Mouse (Mus musculus) embryonic facial prominence, embryonic 10.5 days (tissue): Measurements from ENCODE around the gene Gns. TPM values are rescaled to one million over a fixed set of nuclear protein-coding genes. Genes with fewer than 3 reads are reported as not detected.
A peak's percentile ranks its signal among the peaks of the same experiment; 100 is the strongest.

Experiments
- DNase-seq: peaks from one replicate; pipeline ENCODE4 v3.0.0-alpha.2; 2017; ENCODE audit warnings: low spot score
- H3K27ac ChIP-seq: fragments of 300-500 bp; sonication (generic); replicated peaks from 2 replicates; pipeline ENCODE4 v1.5.1; 2016; ENCODE audit warnings: mild to moderate bottlenecking
- H3K27me3 ChIP-seq: fragments of 300-500 bp; sonication (generic); replicated peaks from 2 replicates; pipeline ENCODE4 v1.6.1; 2016; ENCODE audit warnings: low read depth, mild to moderate bottlenecking; ENCODE audit not compliant: poor library complexity, severe bottlenecking
- H3K36me3 ChIP-seq: fragments of 300-500 bp; sonication (generic); replicated peaks from 2 replicates; pipeline ENCODE4 v1.6.1; 2016; ENCODE audit warnings: mild to moderate bottlenecking, moderate library complexity
- H3K4me1 ChIP-seq: fragments of 300-500 bp; sonication (generic); 2 replicates; pipeline ENCODE4 v1.6.1; 2016
- H3K4me3 ChIP-seq: fragments of 300-500 bp; sonication (generic); 2 replicates; pipeline ENCODE4 v1.5.1; 2016; ENCODE audit warnings: mild to moderate bottlenecking, moderate library complexity
- H3K9me3 ChIP-seq: fragments of 300-500 bp; sonication (generic); 2 replicates; pipeline ENCODE4 v1.6.1; 2016; ENCODE audit warnings: mild to moderate bottlenecking
- WGBS: fragments of 180-500 bp; shearing (Covaris S2); methylation state at CpG from one replicate; pipeline ENCODE4 v1.1.7; 2016; 5-methylcytosine and 5-hydroxymethylcytosine counted together
- polyA plus RNA-seq: library from polyadenylated mRNA; unstranded; fragments of >200 nt; fragmentation: Nextera tagmentation; extraction: Ambion mirVana; gene quantifications from 2 replicates; pipeline ENCODE4 v1.2.1, GENCODE M21; 2016

The Gns gene
- polyA plus RNA-seq, 1 experiment from 2014 or later: 40.0 TPM

- Histone ChIP-seq H3K4me3 (no peak overlapping the region), H3K36me3 (peaks cover 56% of the 10 kb centered on the region), H3K4me1 (peaks cover 41% of the 10 kb centered on the region), H3K27ac (no peak overlapping the region), H3K9me3 (no peaks in the 10 kb centered on the region), H3K27me3 (no peaks in the 10 kb centered on the region)
- DNase-seq: no peak
- WGBS: 74% methylated on average over 13 of the region's 13 CpGs
These were observed 49.2 kb downstream of the Gns start for GRCm38 (mm10) chr10:121414127-121414526.

- Histone ChIP-seq H3K4me3 (no peak overlapping the region), H3K4me1 (peaks cover 61% of the 10 kb centered on the region), H3K9me3 (no peaks in the 10 kb centered on the region), H3K36me3 (peaks cover 30% of the 10 kb centered on the region), H3K27ac (peak overlapping the region; percentile 48), H3K27me3 (no peaks in the 10 kb centered on the region)
- WGBS: 91% methylated on average over 14 of the region's 14 CpGs
- no peak for DNase-seq
These were observed 53.9 kb downstream of the Gns start for GRCm38 (mm10) chr10:121418835-121419234.

- H3K9me3 ChIP-seq: no peaks in the 10 kb centered on the region
- peaks cover 56% of the 10 kb centered on the region for H3K4me1 ChIP-seq
- WGBS: 70% methylated on average over 22 of the region's 22 CpGs
- H3K27me3 ChIP-seq: no peaks in the 10 kb centered on the region
- no peak for DNase-seq
- peaks cover 19% of the 10 kb centered on the region for H3K36me3 ChIP-seq
- H3K4me3 ChIP-seq: no peak overlapping the region
- peak overlapping the region; percentile 48; the same call in 1 of the 2 replicates for H3K27ac ChIP-seq
These were observed 55.0 kb downstream of the Gns start for GRCm38 (mm10) chr10:121419640-121420470.

- H3K36me3 ChIP-seq: peaks cover 11% of the 10 kb centered on the region
- H3K27ac ChIP-seq: no peak overlapping the region
- H3K27me3 ChIP-seq: no peaks in the 10 kb centered on the region
- 91% methylated on average over 9 of the region's 9 CpGs for WGBS
- no peak overlapping the region for H3K4me3 ChIP-seq
- DNase-seq: no peak
- no peaks in the 10 kb centered on the region for H3K9me3 ChIP-seq
- H3K4me1 ChIP-seq: peaks cover 60% of the 10 kb centered on the region
These were observed 56.1 kb downstream of the Gns start for GRCm38 (mm10) chr10:121421023-121421422.

DNA sequence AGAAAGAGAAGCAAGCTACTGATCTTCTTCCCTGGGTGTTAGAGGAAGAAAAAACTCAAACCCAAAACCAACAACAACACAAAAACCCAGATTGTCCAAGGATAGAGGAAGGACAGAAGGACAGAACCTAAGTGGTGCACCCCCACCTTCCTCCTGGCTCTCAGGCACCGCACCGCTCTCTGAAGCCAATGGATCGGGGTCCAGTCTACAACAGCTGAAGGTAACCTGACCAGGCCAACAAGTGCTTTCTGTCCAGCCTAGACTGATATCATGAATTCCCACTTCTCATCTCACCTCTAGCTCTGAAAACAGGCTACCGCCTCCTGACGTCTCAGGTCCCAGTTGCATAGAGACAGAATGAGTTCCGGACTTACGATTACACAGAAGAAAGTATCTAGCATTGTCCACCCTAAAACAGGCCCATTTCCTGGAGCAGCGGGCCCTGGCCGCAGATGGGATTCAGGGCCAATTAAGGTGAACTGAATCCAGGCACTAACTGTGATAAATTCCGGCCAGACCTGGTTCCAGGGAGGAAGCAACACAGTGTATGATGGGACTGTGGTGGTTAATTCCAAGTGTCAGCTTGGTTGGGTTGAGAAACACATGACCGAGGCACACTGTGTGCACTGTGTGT lies 56.9 kb downstream of the Gns start:
- H3K36me3 ChIP-seq: peaks cover 3% of the 10 kb centered on the region
- no peak overlapping the region for H3K4me3 ChIP-seq
- 91% methylated on average over 11 of the region's 11 CpGs for whole genome bisulfite sequencing
- peaks cover 63% of the 10 kb centered on the region for H3K4me1 ChIP-seq
- H3K9me3 ChIP-seq: no peaks in the 10 kb centered on the region
- H3K27ac ChIP-seq: no peak overlapping the region
- no peaks in the 10 kb centered on the region for H3K27me3 ChIP-seq
- no peak for DNase-seq

DNA sequence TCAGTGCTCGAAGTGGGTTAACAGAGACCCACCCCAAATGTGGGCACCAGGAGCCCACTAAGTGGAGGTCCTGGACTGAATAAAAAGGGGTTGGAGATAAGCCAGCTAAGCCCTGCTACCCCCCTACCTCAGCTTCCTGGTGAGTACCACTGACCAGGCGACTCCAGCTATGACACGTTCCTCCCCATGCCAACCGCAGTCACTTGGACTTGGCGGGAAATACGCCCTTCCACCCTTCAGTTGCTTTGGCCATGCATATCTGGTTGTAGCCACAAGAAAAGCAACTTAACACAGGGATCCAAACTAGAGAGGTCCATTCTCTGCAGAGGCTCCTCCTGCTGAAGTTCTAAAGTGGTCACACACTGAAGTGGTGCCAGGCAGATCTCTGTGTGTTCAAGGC lies 57.4 kb downstream of the Gns start:
- no peak for DNase-seq
- Histone ChIP-seq H3K36me3 (0 out of 2 replicates have a peak, but pooled peaks cover 2% of the 10 kb centered on the region), H3K27me3 (no peaks in the 10 kb centered on the region), H3K9me3 (no peaks in the 10 kb centered on the region), H3K4me1 (peaks cover 63% of the 10 kb centered on the region), H3K27ac (no peak overlapping the region), H3K4me3 (no peak overlapping the region)
- WGBS: 94% methylated on average over 6 of the region's 6 CpGs

DNA sequence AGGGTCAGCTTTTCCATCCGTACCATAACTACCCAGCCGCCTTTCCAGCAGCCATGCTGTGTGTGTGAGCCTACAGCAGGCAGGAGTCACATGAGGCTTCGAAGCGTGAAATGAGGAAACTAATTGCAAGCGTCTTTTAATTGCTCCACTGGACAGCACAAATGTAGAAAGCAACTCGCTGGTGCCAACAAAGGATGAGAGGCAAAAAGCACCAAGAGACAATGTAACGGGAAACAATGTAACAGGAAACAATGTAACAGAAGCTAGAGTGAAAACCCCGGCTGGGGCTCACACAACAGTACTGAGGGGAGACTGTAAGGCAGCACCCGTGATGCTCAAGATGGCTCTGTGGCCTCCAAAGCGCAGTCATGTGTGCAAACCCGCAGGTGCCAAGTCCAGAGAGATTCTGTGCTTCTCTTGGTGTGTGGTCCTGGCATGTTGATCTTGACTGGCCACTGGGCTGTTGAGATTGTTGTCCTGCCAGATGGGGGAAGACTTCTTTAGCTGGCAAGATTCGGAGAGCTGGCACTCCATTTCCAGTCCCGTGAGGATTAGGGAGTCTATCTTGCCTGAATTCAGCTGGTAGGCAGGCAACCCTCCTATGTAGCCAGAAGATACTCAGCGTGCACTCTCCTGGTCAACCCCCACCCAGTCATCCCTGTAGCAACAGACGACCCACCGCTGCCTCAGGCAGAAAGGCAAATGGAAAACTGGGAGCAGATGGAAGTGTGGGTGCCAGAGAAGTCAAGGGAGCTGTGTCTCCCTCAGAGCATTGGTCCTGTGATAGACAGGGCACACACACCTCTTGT lies 58.9 kb downstream of the Gns start:
- H3K4me1 ChIP-seq: peaks cover 71% of the 10 kb centered on the region
- no peaks in the 10 kb centered on the region for H3K27me3 ChIP-seq
- 0 out of 2 replicates have a peak, but pooled peaks cover 2% of the 10 kb centered on the region for H3K36me3 ChIP-seq
- peak overlapping the region; percentile 51; the same call in 1 of the 2 replicates for H3K27ac ChIP-seq
- H3K4me3 ChIP-seq: no peak overlapping the region
- WGBS: 69% methylated on average over 16 of the region's 16 CpGs
- no peaks in the 10 kb centered on the region for H3K9me3 ChIP-seq
- DNase-seq: no peak

DNA sequence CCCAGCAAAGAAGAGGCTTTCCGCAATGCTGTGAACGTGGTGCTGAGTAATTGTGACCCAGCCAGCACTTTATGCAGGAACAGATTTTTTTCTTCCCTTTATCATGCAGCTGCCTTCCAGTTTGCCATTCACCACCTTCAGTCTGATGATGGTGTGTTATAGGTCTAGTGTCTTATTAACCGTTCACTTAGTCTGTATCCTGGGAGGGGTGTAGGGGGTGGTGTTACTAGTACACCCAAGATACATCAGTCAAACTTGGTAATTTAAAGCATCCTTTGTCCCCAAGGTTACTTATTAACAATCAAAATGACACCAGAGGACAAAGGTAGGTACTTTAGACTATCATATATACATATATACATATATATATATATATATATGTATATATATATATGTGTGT lies 59.6 kb downstream of the Gns start:
- Histone ChIP-seq H3K4me3 (no peak overlapping the region), H3K36me3 (0 out of 2 replicates have a peak, but pooled peaks cover 2% of the 10 kb centered on the region), H3K27me3 (no peaks in the 10 kb centered on the region), H3K9me3 (no peaks in the 10 kb centered on the region), H3K4me1 (peaks cover 71% of the 10 kb centered on the region), H3K27ac (no peak overlapping the region)
- 85% methylated on average over 3 of the region's 3 CpGs for WGBS
- no peak for DNase-seq

GRCm38 (mm10) chr10:121425079-121425478 lies 60.2 kb downstream of the Gns start:
- Histone ChIP-seq H3K27me3 (no peaks in the 10 kb centered on the region), H3K4me1 (peaks cover 71% of the 10 kb centered on the region), H3K4me3 (no peak overlapping the region), H3K27ac (no peak overlapping the region; the same call in 1 of the 2 replicates), H3K9me3 (no peaks in the 10 kb centered on the region), H3K36me3 (0 out of 2 replicates have a peak, but pooled peaks cover 2% of the 10 kb centered on the region)
- no peak for DNase-seq
- 80% methylated on average over 5 of the region's 5 CpGs for WGBS

- Histone ChIP-seq H3K4me3 (no peak overlapping the region), H3K27me3 (no peaks in the 10 kb centered on the region), H3K9me3 (no peaks in the 10 kb centered on the region), H3K4me1 (peaks cover 71% of the 10 kb centered on the region), H3K36me3 (0 out of 2 replicates have a peak, but pooled peaks cover 2% of the 10 kb centered on the region), H3K27ac (no peak overlapping the region)
- no peak for DNase-seq
- 79% methylated on average over 14 of the region's 14 CpGs for WGBS
These were observed 60.7 kb downstream of the Gns start for GRCm38 (mm10) chr10:121425506-121426025.

- no peaks in the 10 kb centered on the region for H3K9me3 ChIP-seq
- H3K4me3 ChIP-seq: no peak overlapping the region
- DNase-seq: no peak
- H3K36me3 ChIP-seq: 0 out of 2 replicates have a peak, but pooled peaks cover 2% of the 10 kb centered on the region
- H3K27me3 ChIP-seq: no peaks in the 10 kb centered on the region
- peaks cover 75% of the 10 kb centered on the region for H3K4me1 ChIP-seq
- 49% methylated on average over 5 of the region's 5 CpGs for WGBS
- H3K27ac ChIP-seq: no peak overlapping the region
These were observed 61.7 kb downstream of the Gns start for GRCm38 (mm10) chr10:121426458-121427070.

DNA sequence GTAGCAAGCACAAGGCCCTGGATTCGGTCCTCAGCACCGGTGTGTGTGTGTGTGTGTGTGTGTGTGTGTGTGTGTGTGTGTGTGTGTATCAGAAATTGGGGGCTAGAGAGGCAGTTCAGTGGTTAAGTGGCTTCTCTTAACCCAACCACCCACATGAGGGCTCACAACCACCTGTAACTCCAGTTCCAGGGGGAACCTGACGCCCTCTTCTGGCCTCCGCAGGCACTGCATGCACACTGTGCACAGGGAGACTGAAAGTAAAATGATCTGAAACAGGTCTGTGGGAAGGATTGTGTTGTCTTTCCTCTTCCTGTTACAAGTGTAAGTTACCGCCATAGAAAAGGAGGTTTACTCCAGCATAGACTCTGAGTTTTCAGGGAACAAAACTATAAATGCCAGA lies 62.2 kb downstream of the Gns start:
- H3K27me3 ChIP-seq: no peaks in the 10 kb centered on the region
- 0 out of 2 replicates have a peak, but pooled peaks cover 2% of the 10 kb centered on the region for H3K36me3 ChIP-seq
- no peak overlapping the region for H3K4me3 ChIP-seq
- H3K27ac ChIP-seq: 0 out of 2 replicates have a peak overlapping the region, but pooled peaks have one; percentile 72
- no peaks in the 10 kb centered on the region for H3K9me3 ChIP-seq
- peaks cover 81% of the 10 kb centered on the region for H3K4me1 ChIP-seq
- WGBS: 58% methylated on average over 5 of the region's 5 CpGs
- no peak for DNase-seq
